Mouse (Mus musculus) lung, postnatal 36 days (tissue): Measurements from ENCODE around the gene Tmem178b.
A peak's percentile ranks its signal among the peaks of the same experiment; 100 is the strongest.

Source experiments
- DNase-seq: peaks from one replicate; pipeline ENCODE4 v3.0.0; 2022; ENCODE audit warnings: mixed read lengths

Gene Tmem178b

GRCm38 (mm10) chr6:40200661-40201060 is 327.6 kb downstream of the Tmem178b start:
- DNase-seq = no peak

DNA sequence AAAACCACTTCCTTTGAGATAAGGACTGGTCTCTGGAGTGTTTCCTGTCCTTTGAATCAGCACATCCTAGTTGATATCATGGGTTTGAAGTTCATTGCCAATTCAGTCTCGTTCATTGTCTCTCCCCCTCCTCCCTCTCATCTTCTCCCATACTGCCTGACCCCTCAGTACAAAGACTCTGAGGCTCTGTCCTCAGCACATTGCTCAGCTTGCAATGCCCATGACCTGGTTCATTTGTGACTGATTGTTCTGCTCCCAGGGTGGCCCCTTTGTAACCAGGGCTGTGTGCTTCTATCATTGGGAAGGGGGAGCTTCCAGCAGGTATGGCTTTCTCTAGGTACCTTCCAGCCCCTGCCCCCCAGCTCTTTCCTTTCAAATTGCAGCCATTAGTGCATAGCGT is 329.5 kb downstream of the Tmem178b start:
- no peak for DNase-seq

GRCm38 (mm10) chr6:40205380-40205779 is 332.3 kb downstream of the Tmem178b start:
- no peak for DNase-seq

GRCm38 (mm10) chr6:40208014-40208413 is 334.9 kb downstream of the Tmem178b start:
- no peak for DNase-seq

DNA sequence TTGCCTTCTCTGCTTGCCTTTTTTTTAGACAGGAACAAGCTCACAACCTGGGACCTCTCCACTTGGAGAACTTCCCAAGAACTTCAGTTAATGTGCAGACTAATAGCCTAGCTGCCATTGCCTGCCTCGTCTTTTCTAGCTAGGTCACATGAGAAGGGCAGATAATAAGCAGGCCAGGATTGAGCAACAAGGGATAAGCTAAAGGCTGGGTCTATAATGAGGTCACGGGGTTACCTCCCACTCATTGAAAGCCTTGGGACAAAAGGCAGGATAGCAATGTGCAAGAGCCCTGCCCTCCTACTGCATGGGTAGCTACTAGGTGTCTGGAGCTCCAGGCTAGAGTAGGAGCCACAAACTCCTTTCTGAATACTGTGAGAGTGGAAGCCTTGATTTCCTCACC is 336.1 kb downstream of the Tmem178b start:
- DNase-seq = peak; percentile 15

- DNase-seq = no peak
Measured at GRCm38 (mm10) chr6:40217154-40217553, 344.1 kb downstream of the Tmem178b start.

DNA sequence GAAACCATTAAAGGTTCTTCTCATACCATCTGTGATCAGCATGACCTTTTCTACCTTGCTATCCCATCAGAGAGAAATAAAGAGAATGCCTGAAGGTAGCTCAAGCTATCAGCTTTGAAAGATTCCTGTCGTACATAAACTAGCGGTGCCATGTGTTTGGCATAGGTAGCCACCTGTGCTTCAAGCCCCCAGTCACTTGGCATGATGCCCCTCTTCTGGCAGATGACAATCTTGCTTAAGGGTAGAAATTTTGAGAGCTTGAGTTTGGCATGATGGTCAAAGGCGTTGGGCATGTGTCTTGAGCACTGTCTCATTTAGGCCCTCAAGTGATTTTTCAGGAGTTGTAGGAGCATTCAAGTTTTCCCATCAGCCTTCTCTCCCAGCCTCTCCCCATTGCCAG is 344.6 kb downstream of the Tmem178b start:
- no peak for DNase-seq

DNA sequence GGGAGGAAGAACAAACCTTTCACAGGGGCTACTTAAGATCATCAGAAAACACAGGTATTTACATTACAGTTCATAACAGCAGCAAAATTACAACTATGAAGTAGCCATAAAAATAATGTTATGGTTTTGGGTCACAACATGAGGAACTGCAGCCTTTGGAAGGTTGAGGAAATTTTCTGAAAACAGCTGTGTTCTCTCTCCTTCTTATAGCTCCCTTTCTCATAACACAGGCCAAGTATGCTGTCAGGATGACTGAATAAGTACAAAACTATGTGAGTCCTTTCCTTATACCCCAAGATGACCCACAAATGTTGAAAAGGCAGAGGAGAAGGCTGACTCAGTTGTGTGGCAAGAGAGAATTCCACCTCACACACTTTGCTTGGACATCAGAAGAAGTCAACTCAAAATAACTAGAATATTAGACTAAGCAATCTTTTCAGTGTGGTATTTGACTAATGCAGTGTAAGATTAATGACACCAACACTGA is 347.6 kb downstream of the Tmem178b start:
- DNase-seq = no peak

DNA sequence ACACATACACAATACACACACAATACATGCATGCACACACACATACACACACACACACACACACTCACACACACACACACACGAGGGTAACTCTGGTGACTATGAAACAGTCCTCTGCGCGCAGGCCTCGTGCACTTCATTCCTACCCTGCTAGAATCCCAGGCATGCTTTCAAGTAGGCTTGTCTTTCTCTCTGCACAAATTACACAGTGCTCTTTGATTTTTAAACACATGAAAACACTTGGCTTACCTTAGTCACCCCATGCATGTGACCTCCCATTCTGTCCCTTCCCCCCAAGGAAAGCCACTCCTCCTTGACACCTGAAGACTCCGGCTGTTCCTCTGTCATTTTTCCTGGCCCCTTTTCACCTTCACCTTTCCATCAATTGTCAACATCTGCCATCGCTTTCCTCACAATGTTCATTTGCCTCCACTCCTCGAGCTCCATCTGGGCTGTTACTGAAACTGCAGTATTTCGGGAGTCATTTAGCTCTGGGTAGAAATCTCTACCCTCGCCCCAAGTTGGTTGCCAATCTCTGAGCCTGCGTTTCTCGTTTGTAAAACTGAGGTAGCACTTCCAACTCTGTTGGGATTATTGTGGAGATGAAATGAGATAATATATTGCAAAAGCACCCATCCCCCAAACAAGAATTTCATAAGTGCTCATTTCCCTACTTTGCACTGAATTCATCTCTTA is 352.7 kb downstream of the Tmem178b start:
- DNase-seq = peak; percentile 71

DNA sequence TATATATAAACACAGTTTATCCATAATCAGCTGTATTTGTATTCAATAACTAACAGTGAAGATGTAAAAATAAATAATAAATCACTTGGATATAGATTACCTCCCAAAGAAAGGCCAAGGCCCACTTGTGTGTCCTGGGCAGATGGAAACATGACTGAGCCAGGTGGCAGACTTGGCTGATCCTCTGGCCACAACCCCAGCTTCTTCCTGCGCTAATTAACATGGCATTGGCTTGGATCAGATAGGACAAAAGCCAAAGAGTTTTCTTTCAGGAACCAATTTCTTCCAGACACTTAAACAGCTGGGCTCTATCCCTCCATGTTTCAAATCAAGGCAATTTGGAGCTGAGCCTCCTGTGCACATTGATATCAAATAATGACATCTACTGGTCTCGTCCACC is 355.9 kb downstream of the Tmem178b start:
- no peak for DNase-seq

DNA sequence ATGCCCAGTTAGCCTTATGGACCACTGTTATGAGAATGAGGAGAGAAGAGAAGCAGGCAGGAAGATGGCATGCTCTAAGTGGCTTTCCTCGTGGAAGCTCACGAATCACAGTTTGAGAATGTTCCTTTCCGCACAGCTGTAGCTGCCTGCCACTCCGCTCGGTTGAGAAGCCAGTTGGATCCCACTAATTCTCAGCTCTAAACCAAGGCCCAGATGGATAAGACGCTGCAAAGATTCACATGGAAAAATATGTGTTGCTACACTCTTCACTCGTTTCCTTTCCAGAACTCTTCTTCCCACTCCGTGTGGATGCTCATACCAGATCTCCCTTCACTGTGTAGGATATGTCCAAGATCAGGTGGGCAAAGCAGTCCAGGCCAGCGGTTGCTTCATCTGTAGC is 356.9 kb downstream of the Tmem178b start:
- no peak for DNase-seq

DNA sequence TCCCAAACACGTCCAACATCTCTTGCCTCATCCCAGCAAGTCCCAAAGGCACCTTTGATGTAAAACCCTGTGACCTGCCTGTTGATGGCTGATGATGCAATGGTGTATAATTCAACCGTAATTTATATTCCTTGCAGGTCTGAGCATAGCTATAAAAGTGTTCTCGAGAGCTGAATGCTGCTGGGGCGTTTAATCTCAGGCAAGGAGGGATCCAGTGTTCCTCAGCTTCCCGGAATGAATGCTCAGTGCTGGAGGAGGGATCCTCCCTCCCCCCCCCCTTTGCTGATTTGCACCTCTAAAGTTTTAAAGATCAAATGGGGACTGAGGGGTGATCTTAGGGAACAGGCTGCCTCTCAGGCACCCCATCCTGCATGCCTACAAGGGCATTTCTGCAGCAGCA is 361.0 kb downstream of the Tmem178b start:
- no peak for DNase-seq

GRCm38 (mm10) chr6:40235793-40236470 is 362.9 kb downstream of the Tmem178b start:
- DNase-seq = peak; percentile 84

DNA sequence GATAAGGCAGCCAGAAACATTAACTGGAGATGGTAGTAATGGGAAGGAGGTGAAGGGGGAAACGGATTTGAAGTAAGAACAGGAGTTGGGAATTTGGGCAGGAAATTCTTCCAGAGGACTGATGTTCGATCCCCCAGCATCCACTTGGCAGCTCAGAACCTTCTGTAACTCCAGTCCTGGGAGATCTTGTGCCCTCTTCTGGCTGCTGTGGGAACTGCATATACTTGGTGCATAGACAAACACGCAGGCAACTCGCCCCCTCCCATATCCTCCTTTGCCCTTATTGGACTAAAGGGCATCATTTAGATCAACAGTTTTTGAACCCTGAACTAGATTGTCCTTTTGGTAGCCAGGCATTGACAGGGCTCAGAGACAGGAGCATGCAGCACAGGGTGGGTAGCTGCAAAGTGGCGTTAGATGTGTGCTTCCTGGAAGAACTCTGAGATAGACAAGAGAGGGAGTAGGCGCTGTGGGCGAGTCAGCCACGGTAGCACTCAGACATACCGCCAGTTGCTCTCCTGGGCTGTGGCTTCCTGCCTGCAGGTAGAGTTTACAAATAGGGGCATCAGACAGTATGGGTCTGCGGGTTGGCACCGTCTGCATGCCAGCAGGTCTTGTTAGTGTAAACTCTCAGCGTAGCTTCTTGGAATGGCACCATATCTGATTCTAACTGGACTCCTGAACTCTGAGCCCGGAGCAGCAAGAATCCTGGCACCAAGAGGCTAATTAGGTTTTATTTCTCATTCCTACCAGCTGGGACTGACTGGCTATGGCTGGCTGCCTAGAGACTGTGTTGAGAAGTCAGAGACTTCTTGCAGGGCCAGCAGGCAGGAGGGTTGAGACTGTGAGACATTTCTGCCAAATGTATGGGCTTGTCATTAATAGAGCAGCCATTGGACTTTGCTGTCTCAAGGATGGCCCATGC is 364.0 kb downstream of the Tmem178b start:
- peak; percentile 71 for DNase-seq

DNA sequence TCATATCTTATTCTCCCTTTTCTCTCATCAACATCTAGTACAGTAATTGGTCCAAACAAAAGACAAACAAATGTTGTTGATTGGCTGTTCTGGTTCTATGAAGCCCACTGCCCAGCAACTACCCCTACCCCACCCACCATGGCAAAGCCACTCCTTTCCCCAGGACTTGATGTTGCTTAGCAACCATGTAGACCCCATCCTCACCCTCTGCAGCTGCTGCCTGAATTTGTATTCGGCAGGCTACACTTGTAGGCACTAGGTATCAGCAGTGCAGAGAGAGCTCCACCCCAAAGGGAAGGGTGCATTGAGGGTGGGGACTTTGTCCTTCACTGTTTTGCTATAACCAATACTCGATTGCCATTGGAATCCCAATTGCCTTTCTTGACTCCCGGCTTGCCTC is 365.8 kb downstream of the Tmem178b start:
- DNase-seq = no peak

DNA sequence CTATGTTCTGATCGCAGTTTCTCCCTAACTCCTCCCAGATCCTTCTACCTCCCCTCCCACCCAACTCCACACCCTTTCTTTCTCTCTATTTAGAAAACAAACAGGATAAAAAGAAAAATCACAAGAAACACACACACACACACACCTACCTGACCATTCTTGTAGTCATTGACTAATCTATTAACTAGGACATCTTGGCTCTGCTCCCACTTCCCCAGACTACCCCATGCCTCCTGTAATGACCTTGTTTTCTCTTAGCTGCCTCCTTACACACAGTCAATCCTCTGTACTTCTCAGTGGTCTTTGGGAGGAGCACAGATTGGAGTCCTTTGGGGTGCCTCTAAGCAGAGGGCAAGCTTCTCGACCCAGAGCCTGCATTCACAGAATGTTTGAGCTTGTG is 367.6 kb downstream of the Tmem178b start:
- DNase-seq = no peak

GRCm38 (mm10) chr6:40247398-40247946 is 374.4 kb downstream of the Tmem178b start:
- no peak for DNase-seq

- no peak for DNase-seq
Measured at GRCm38 (mm10) chr6:40249939-40250338, 376.9 kb downstream of the Tmem178b start.

DNA sequence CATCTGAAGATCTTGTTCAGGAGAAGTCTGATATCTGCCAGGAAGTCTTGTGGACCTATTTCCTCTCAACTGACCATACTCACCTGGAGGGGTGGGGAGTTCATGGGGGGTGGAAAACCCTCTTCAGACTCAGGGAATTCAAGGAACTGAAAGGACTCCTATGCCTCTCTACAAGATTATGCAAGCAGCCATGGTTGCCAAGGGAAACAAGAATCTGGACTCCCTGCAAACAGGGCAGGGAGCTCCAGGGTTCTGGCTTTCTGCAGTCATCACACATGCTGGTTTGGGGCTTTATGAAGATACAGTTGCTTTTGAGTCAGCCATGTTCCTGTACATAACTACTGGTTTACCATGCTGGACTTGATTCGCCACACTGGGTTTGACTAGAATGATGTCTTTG is 390.6 kb downstream of the Tmem178b start:
- no peak for DNase-seq

DNA sequence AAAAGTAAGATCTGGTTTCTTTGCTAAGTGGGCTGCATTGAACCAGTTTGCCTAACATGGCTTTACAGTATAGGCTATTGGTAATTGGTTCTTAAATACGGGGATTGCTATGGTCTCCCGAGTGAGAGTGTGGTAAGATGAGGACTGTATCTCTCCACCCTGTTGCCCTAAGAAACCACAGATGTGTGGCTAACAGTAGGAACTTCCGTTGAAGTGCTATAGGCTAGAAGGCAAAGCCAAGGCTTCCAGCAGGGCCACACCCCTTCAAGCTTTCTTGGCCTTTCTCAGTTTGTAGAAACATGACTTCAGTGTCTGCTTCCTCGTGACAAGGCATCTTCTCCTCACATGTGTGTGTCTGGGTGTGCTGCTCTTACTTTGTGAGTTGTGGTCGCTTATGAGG is 427.6 kb downstream of the Tmem178b start:
- DNase-seq = no peak

- DNase-seq = peak; percentile 63
Measured at GRCm38 (mm10) chr6:40303379-40303778, 430.3 kb downstream of the Tmem178b start.
